Mouse (Mus musculus): ENCODE measurements around the gene Kcnq5. TPM values are rescaled to one million over a fixed set of nuclear protein-coding genes. Genes with fewer than 3 reads are reported as not detected.

Gene Kcnq5
- polyA plus RNA-seq, 1 experiment = 1.8 TPM

- no peak overlapping the region for H3K4me3 ChIP-seq (replicated peaks; ENCODE audit: insufficient read depth, low read depth, low read length)
- no peak for DNase-seq
- 77% methylated on average over 3 of the region's 3 CpGs for WGBS
- H3K4me1 ChIP-seq (ENCODE audit: control insufficient read depth, insufficient read depth, low read length) = no peaks in the 10 kb centered on the region
- no peaks in the 10 kb centered on the region for H3K27me3 ChIP-seq (ENCODE audit: control insufficient read depth, insufficient read depth, low read length)
- no peak overlapping the region for H3K27ac ChIP-seq (ENCODE audit: insufficient read depth, low read length)
- no peak for TF ChIP-seq POLR2A (IDR thresholded peaks at IDR 0.05; ENCODE audit: borderline replicate concordance, insufficient read depth, low read length)
- no peak for TF ChIP-seq CTCF (IDR thresholded peaks at IDR 0.05; ENCODE audit: borderline replicate concordance, insufficient read depth, low read depth, low read length)
These were observed 125.4 kb downstream of the Kcnq5 start for GRCm38 (mm10) chr1:21836337-21836736.

DNA sequence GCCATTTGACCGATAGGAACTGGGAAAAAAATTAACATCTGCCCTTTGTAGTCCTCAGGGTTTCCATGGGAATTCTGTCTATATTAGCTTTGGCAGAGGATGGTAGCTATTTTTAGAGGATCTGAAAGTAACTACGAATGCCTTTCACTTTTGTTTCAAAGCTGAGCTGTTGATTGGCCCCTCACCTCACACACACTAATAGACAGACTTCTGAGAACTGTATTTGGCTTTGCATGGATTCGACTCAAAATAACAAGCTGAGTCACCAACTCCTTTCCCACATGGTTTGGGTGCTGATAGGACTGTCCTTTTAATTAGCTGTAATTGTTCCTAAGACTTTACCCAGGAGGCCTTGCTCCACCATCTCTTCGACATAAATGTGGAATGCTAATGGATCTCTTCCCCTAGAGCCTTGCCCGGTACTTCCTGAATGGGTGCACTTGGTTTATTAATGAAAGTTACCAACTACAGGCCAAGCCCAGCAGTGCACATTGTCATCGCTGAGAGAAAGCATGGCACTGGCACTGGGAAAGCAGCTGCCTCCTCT is 131.8 kb downstream of the Kcnq5 start:
- no peak overlapping the region for H3K27ac ChIP-seq (ENCODE audit: insufficient read depth, low read length)
- no peak for DNase-seq
- no peaks in the 10 kb centered on the region for H3K4me1 ChIP-seq (ENCODE audit: control insufficient read depth, insufficient read depth, low read length)
- H3K27me3 ChIP-seq (ENCODE audit: control insufficient read depth, insufficient read depth, low read length) = no peaks in the 10 kb centered on the region
- TF ChIP-seq CTCF (IDR thresholded peaks at IDR 0.05; ENCODE audit: borderline replicate concordance, insufficient read depth, low read depth, low read length) = no peak
- TF ChIP-seq POLR2A (IDR thresholded peaks at IDR 0.05; ENCODE audit: borderline replicate concordance, insufficient read depth, low read length) = no peak
- no peak overlapping the region for H3K4me3 ChIP-seq (replicated peaks; ENCODE audit: insufficient read depth, low read depth, low read length)
- 63% methylated on average over 6 of the region's 6 CpGs for WGBS

DNA sequence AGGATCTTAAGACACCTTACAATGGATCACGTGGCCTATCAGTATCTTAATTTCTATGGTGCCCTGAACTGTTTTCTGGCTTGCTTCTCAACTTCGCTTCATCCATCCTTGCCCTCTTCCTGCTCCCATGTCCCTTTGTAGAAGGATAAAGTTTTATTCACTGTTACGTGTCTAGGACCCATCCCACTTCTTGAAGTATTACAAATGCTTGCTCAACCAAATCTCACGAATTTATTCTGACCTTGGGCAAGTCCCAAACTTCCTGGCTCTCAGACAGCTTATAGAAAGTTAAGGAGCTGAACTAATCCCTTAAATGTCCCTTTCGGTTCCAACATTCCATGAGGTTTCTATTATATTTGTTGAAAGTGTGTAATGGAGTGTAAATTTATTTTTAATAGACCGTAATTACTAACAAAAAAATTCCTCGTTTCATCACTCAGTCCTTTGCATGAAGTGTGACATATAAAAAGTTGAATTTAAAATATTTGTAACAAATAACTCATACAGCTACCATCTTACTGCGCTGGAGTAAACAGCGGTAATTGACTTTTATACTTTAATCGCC is 141.6 kb downstream of the Kcnq5 start:
- Histone ChIP-seq H3K27ac (ENCODE audit: insufficient read depth, low read length) (no peak overlapping the region), H3K27me3 (ENCODE audit: control insufficient read depth, insufficient read depth, low read length) (no peaks in the 10 kb centered on the region), H3K4me1 (ENCODE audit: control insufficient read depth, insufficient read depth, low read length) (no peaks in the 10 kb centered on the region), H3K4me3 (replicated peaks; ENCODE audit: insufficient read depth, low read depth, low read length) (no peak overlapping the region)
- 46% methylated on average over 10 of the region's 10 CpGs for WGBS
- no peak for DNase-seq
- no peak for TF ChIP-seq CTCF (IDR thresholded peaks at IDR 0.05; ENCODE audit: borderline replicate concordance, insufficient read depth, low read depth, low read length)
- TF ChIP-seq POLR2A (IDR thresholded peaks at IDR 0.05; ENCODE audit: borderline replicate concordance, insufficient read depth, low read length) = no peak

DNA sequence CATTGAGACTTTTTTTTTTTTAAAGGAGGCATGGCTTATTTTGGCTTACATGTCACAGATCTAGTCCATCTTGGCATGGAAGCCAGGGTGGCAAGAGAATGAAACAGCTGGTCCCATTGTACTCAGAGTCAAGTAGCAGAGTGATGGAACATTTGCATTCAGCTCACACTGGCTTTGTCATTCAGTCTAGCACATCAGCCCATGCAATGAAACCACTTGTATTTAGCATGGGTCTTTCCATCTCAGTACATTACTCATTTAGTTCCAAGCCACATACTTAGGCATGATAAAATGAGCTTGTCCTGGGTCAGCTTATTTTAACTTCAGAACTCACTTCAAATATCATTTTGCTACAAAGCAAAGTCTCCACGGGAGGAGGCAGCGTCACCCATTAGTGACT is 156.7 kb downstream of the Kcnq5 start:
- Histone ChIP-seq H3K4me1 (ENCODE audit: control insufficient read depth, insufficient read depth, low read length) (no peaks in the 10 kb centered on the region), H3K4me3 (replicated peaks; ENCODE audit: insufficient read depth, low read depth, low read length) (no peak overlapping the region), H3K27ac (ENCODE audit: insufficient read depth, low read length) (no peak overlapping the region), H3K27me3 (ENCODE audit: control insufficient read depth, insufficient read depth, low read length) (no peaks in the 10 kb centered on the region)
- DNase-seq = no peak
- 71% methylated on average over 2 of the region's 2 CpGs for WGBS
- TF ChIP-seq POLR2A (IDR thresholded peaks at IDR 0.05; ENCODE audit: borderline replicate concordance, insufficient read depth, low read length) = no peak
- TF ChIP-seq CTCF (IDR thresholded peaks at IDR 0.05; ENCODE audit: borderline replicate concordance, insufficient read depth, low read depth, low read length) = no peak

GRCm38 (mm10) chr1:21804477-21804866 is 157.3 kb downstream of the Kcnq5 start:
- no peak overlapping the region for H3K4me3 ChIP-seq (replicated peaks; ENCODE audit: insufficient read depth, low read depth, low read length)
- 50% methylated on average over 2 of the region's 2 CpGs for WGBS
- H3K4me1 ChIP-seq (ENCODE audit: control insufficient read depth, insufficient read depth, low read length) = no peaks in the 10 kb centered on the region
- DNase-seq = no peak
- TF ChIP-seq POLR2A (IDR thresholded peaks at IDR 0.05; ENCODE audit: borderline replicate concordance, insufficient read depth, low read length) = no peak
- no peaks in the 10 kb centered on the region for H3K27me3 ChIP-seq (ENCODE audit: control insufficient read depth, insufficient read depth, low read length)
- no peak overlapping the region for H3K27ac ChIP-seq (ENCODE audit: insufficient read depth, low read length)

DNA sequence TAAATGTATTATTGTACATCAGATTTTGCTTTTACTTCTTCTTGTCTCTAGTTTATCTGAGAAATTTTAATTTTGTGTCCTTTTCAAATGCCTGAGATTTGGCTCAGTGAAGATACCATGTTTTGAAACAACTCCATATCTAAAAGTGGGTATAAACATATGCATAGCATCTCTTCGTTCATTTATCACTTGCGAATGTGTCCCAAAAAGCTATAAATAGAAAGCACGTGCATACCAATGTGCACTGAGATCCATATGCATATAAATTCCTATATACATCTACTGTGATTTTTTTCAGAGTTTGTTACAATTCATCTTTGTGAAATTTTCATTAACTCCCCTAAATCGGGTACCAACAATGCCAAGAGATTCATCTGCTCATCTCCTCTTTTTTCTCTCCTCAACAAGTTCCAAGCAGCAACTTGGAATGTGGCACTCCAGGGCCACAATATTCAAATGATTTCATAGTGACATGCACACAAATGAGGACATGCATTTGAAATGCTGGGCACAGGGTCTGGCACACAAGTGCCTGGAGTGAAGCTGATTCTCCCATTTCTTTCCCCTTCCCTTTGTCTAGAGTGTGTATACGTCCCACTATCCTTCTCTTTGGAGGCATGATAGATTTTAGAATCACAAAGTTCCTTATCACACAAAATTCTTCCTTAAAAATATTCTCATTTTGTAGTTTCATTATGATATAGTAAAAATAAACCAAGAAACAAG is 157.8 kb downstream of the Kcnq5 start:
- TF ChIP-seq CTCF (IDR thresholded peaks at IDR 0.05; ENCODE audit: borderline replicate concordance, insufficient read depth, low read depth, low read length) (no peak), POLR2A (IDR thresholded peaks at IDR 0.05; ENCODE audit: borderline replicate concordance, insufficient read depth, low read length) (no peak)
- Histone ChIP-seq H3K4me1 (ENCODE audit: control insufficient read depth, insufficient read depth, low read length) (no peaks in the 10 kb centered on the region), H3K27ac (ENCODE audit: insufficient read depth, low read length) (no peak overlapping the region), H3K4me3 (replicated peaks; ENCODE audit: insufficient read depth, low read depth, low read length) (no peak overlapping the region), H3K27me3 (ENCODE audit: control insufficient read depth, insufficient read depth, low read length) (no peaks in the 10 kb centered on the region)
- DNase-seq = no peak
- WGBS = 65% methylated on average over 5 of the region's 5 CpGs

GRCm38 (mm10) chr1:21780746-21781145 is 181.0 kb downstream of the Kcnq5 start:
- no peak overlapping the region for H3K4me3 ChIP-seq (replicated peaks; ENCODE audit: insufficient read depth, low read depth, low read length)
- no peaks in the 10 kb centered on the region for H3K4me1 ChIP-seq (ENCODE audit: control insufficient read depth, insufficient read depth, low read length)
- no peaks in the 10 kb centered on the region for H3K27me3 ChIP-seq (ENCODE audit: control insufficient read depth, insufficient read depth, low read length)
- H3K27ac ChIP-seq (ENCODE audit: insufficient read depth, low read length) = no peak overlapping the region
- WGBS = 85% methylated on average over 5 of the region's 5 CpGs
- TF ChIP-seq CTCF (IDR thresholded peaks at IDR 0.05; ENCODE audit: borderline replicate concordance, insufficient read depth, low read depth, low read length) = no peak
- no peak for TF ChIP-seq POLR2A (IDR thresholded peaks at IDR 0.05; ENCODE audit: borderline replicate concordance, insufficient read depth, low read length)
- no peak for DNase-seq

DNA sequence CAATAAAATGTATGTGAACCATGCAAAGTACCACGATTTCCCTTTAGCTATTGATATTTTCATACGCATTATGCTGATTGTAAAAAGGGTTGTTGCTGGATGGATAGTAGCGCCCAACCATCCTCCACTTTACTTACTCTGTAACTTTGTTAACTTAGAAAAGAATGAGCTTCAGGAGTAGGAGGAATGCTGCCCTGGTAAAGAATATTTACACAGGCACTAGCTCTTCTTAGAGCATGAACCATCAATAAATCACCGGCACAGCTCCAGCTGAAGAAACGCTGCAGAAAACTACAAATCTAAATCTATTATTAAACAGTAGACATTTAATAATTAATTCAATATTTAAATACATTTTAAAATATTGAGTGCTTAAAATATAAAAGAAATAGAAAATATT is 184.2 kb downstream of the Kcnq5 start:
- 97% methylated on average over 5 of the region's 5 CpGs for WGBS
- Histone ChIP-seq H3K27ac (ENCODE audit: insufficient read depth, low read length) (no peak overlapping the region), H3K27me3 (ENCODE audit: control insufficient read depth, insufficient read depth, low read length) (no peaks in the 10 kb centered on the region), H3K4me1 (ENCODE audit: control insufficient read depth, insufficient read depth, low read length) (no peaks in the 10 kb centered on the region), H3K4me3 (replicated peaks; ENCODE audit: insufficient read depth, low read depth, low read length) (no peak overlapping the region)
- DNase-seq = no peak
- TF ChIP-seq CTCF (IDR thresholded peaks at IDR 0.05; ENCODE audit: borderline replicate concordance, insufficient read depth, low read depth, low read length) = no peak
- no peak for TF ChIP-seq POLR2A (IDR thresholded peaks at IDR 0.05; ENCODE audit: borderline replicate concordance, insufficient read depth, low read length)
